Mouse (Mus musculus): ENCODE measurements around the gene Tanc1.

- TF ChIP-seq CTCF (conservative IDR thresholded peaks at IDR 0.05; ENCODE audit: low read length) (no peak), POU5F1 (IDR thresholded peaks at IDR 0.05; ENCODE audit: borderline replicate concordance, low read length) (no peak)
Measured at GRCm38 (mm10) chr2:59721758-59722157, 109.9 kb downstream of the Tanc1 start.

Data from E14TG2a.4 (cell line).